Mouse (Mus musculus): ENCODE measurements around the gene Aunip.

Gene Aunip

GRCm38 (mm10) chr4:134510845-134511411, at the start of gene Aunip:
Gene Aunip, plus strand, starts transcription at chr4:134510999.
- DNase-seq, result peak; percentile 70 to 73

GRCm38 (mm10) chr4:134461252-134461651, 49.5 kb upstream of the Aunip start:
- no peak for DNase-seq

- DNase-seq, result no peak
These were observed 45.0 kb upstream of the Aunip start for GRCm38 (mm10) chr4:134465789-134466188.

GRCm38 (mm10) chr4:134466381-134467262, 44.2 kb upstream of the Aunip start:
- no peak for DNase-seq

GRCm38 (mm10) chr4:134467435-134468214, 43.2 kb upstream of the Aunip start:
- peak; percentile 42 to 65 for DNase-seq

- DNase-seq, result peak; percentile 92 to 95
These were observed 42.6 kb upstream of the Aunip start, which contains the start of gene Stmn1 for GRCm38 (mm10) chr4:134468215-134468575. Gene Stmn1, plus strand, starts transcription at chr4:134468320.

GRCm38 (mm10) chr4:134468578-134469266, 42.1 kb upstream of the Aunip start:
- DNase-seq, result peak; percentile 92 to 94

GRCm38 (mm10) chr4:134469341-134469796, 41.4 kb upstream of the Aunip start:
- no peak for DNase-seq

GRCm38 (mm10) chr4:134469985-134470384, 40.8 kb upstream of the Aunip start:
- no peak for DNase-seq

GRCm38 (mm10) chr4:134471469-134471868, 39.3 kb upstream of the Aunip start:
- no peak for DNase-seq

GRCm38 (mm10) chr4:134473764-134474163, 37.0 kb upstream of the Aunip start:
- DNase-seq, result no peak

GRCm38 (mm10) chr4:134474240-134474639, 36.6 kb upstream of the Aunip start:
- no peak for DNase-seq

GRCm38 (mm10) chr4:134476899-134477298, 33.9 kb upstream of the Aunip start:
- DNase-seq, result no peak

GRCm38 (mm10) chr4:134478031-134478430, 32.8 kb upstream of the Aunip start:
- DNase-seq, result peak; percentile 79 to 80

- DNase-seq, result no peak
These were observed 31.0 kb upstream of the Aunip start for GRCm38 (mm10) chr4:134479839-134480238.

- DNase-seq, result peak; percentile 42 to 52
These were observed 29.9 kb upstream of the Aunip start for GRCm38 (mm10) chr4:134480864-134481263.

- DNase-seq, result no peak
These were observed 29.5 kb upstream of the Aunip start for GRCm38 (mm10) chr4:134481270-134481669.

GRCm38 (mm10) chr4:134482442-134482841, 28.4 kb upstream of the Aunip start:
- DNase-seq, result no peak

GRCm38 (mm10) chr4:134483078-134483688, 27.6 kb upstream of the Aunip start:
- no peak for DNase-seq

GRCm38 (mm10) chr4:134483696-134484095, 27.1 kb upstream of the Aunip start:
- DNase-seq, result no peak

- no peak for DNase-seq
These were observed 26.6 kb upstream of the Aunip start for GRCm38 (mm10) chr4:134484231-134484630.
